Mouse (Mus musculus) forebrain, embryonic 10.5 days (tissue): ENCODE measurements around the gene Cfap221. TPM values are rescaled to one million over a fixed set of nuclear protein-coding genes. Genes with fewer than 3 reads are reported as not detected.

Source experiments
- DNase-seq: peaks from one replicate; pipeline ENCODE4 v3.0.0-alpha.2; 2017; ENCODE audit warnings: low spot score; ENCODE audit errors: extremely low spot score
- H3K27ac ChIP-seq: fragments of 300-500 bp; sonication (generic); 2 replicates; pipeline ENCODE4 v1.5.1; 2016; ENCODE audit warnings: mild to moderate bottlenecking
- H3K27me3 ChIP-seq: fragments of 300-500 bp; sonication (generic); 2 replicates; pipeline ENCODE4 v1.6.1; 2016; ENCODE audit warnings: mild to moderate bottlenecking; ENCODE audit not compliant: poor library complexity, severe bottlenecking
- H3K36me3 ChIP-seq: fragments of 300-500 bp; sonication (generic); replicated peaks from 2 replicates; pipeline ENCODE4 v1.6.1; 2016; ENCODE audit warnings: mild to moderate bottlenecking, moderate library complexity
- H3K4me1 ChIP-seq: fragments of 300-500 bp; sonication (generic); 2 replicates; pipeline ENCODE4 v1.6.1; 2016
- H3K4me3 ChIP-seq: fragments of 300-500 bp; sonication (generic); 2 replicates; pipeline ENCODE4 v1.5.1; 2016; ENCODE audit warnings: mild to moderate bottlenecking, moderate library complexity
- H3K9me3 ChIP-seq: fragments of 300-500 bp; sonication (generic); 2 replicates; pipeline ENCODE4 v1.6.1; 2016; ENCODE audit warnings: mild to moderate bottlenecking, moderate library complexity
- WGBS: fragments of 180-500 bp; shearing (Covaris S2); methylation state at CpG from one replicate; pipeline ENCODE4 v1.1.7; 2016; 5-methylcytosine and 5-hydroxymethylcytosine counted together
- polyA plus RNA-seq: library from polyadenylated mRNA; unstranded; fragments of >200 nt; fragmentation: Nextera tagmentation; extraction: Ambion mirVana; gene quantifications from 2 replicates; pipeline ENCODE4 v1.2.1, GENCODE M21; 2016

Gene Cfap221
- polyA plus RNA-seq, 1 experiment from 2014 or later: 0.16 TPM

- no peak for DNase-seq
- H3K27ac ChIP-seq: no peak overlapping the region
- H3K36me3 ChIP-seq: no peaks in the 10 kb centered on the region
- H3K27me3 ChIP-seq: 0 out of 2 replicates have a peak, but pooled peaks cover 4% of the 10 kb centered on the region
- no peak overlapping the region for H3K4me3 ChIP-seq
- peaks cover 10% of the 10 kb centered on the region; the same call in 1 of the 2 replicates for H3K4me1 ChIP-seq
- 78% methylated on average over 10 of the region's 10 CpGs for WGBS
- no peaks in the 10 kb centered on the region for H3K9me3 ChIP-seq
Observed at GRCm38 (mm10) chr1:120024331-120025049, 27.5 kb upstream of the Cfap221 start.

- Histone ChIP-seq H3K4me1 (peaks cover 25% of the 10 kb centered on the region), H3K27me3 (0 out of 2 replicates have a peak, but pooled peaks cover 4% of the 10 kb centered on the region), H3K4me3 (no peak overlapping the region), H3K36me3 (no peaks in the 10 kb centered on the region), H3K9me3 (no peaks in the 10 kb centered on the region), H3K27ac (no peak overlapping the region)
- DNase-seq: no peak
- WGBS: 95% methylated on average over 17 of the region's 17 CpGs
Observed at GRCm38 (mm10) chr1:120021951-120022350, 24.9 kb upstream of the Cfap221 start.

- WGBS: 78% methylated on average over 7 of the region's 7 CpGs
- no peak overlapping the region for H3K27ac ChIP-seq
- H3K9me3 ChIP-seq: no peaks in the 10 kb centered on the region
- H3K36me3 ChIP-seq: no peaks in the 10 kb centered on the region
- no peak for DNase-seq
- peaks cover 25% of the 10 kb centered on the region for H3K4me1 ChIP-seq
- H3K27me3 ChIP-seq: 0 out of 2 replicates have a peak, but pooled peaks cover 4% of the 10 kb centered on the region
- H3K4me3 ChIP-seq: no peak overlapping the region
Observed at GRCm38 (mm10) chr1:120020322-120020897, 23.4 kb upstream of the Cfap221 start.

- Histone ChIP-seq H3K27ac (no peak overlapping the region), H3K36me3 (no peaks in the 10 kb centered on the region), H3K9me3 (no peaks in the 10 kb centered on the region), H3K27me3 (0 out of 2 replicates have a peak, but pooled peaks cover 10% of the 10 kb centered on the region), H3K4me3 (no peak overlapping the region), H3K4me1 (peaks cover 19% of the 10 kb centered on the region)
- 95% methylated on average over 12 of the region's 12 CpGs for WGBS
- DNase-seq: no peak
Observed at GRCm38 (mm10) chr1:120019428-120019827, 22.4 kb upstream of the Cfap221 start.

- no peaks in the 10 kb centered on the region for H3K36me3 ChIP-seq
- 46% methylated on average over 3 of the region's 3 CpGs for WGBS
- no peak overlapping the region for H3K4me3 ChIP-seq
- H3K27ac ChIP-seq: no peak overlapping the region
- H3K27me3 ChIP-seq: 0 out of 2 replicates have a peak, but pooled peaks cover 10% of the 10 kb centered on the region
- H3K9me3 ChIP-seq: no peaks in the 10 kb centered on the region
- H3K4me1 ChIP-seq: peaks cover 15% of the 10 kb centered on the region
- DNase-seq: no peak
Observed at GRCm38 (mm10) chr1:120018900-120019299, 21.9 kb upstream of the Cfap221 start.

GRCm38 (mm10) chr1:120016240-120016639 lies 19.2 kb upstream of the Cfap221 start:
- no peak overlapping the region for H3K4me3 ChIP-seq
- H3K4me1 ChIP-seq: peaks cover 18% of the 10 kb centered on the region
- no peak overlapping the region for H3K27ac ChIP-seq
- WGBS: 77% methylated on average over 2 of the region's 2 CpGs
- H3K36me3 ChIP-seq: no peaks in the 10 kb centered on the region
- 0 out of 2 replicates have a peak, but pooled peaks cover 10% of the 10 kb centered on the region for H3K27me3 ChIP-seq
- no peak for DNase-seq
- no peaks in the 10 kb centered on the region for H3K9me3 ChIP-seq

GRCm38 (mm10) chr1:120013111-120013510 lies 16.1 kb upstream of the Cfap221 start:
- DNase-seq: peak; percentile 54
- peaks cover 30% of the 10 kb centered on the region for H3K27me3 ChIP-seq
- H3K4me1 ChIP-seq: peaks cover 7% of the 10 kb centered on the region

GRCm38 (mm10) chr1:120012638-120013037 lies 15.6 kb upstream of the Cfap221 start:
- Histone ChIP-seq H3K36me3 (no peaks in the 10 kb centered on the region), H3K9me3 (no peaks in the 10 kb centered on the region), H3K4me1 (peaks cover 11% of the 10 kb centered on the region), H3K27me3 (peaks cover 35% of the 10 kb centered on the region), H3K4me3 (no peak overlapping the region), H3K27ac (no peak overlapping the region)
- no peak for DNase-seq
- WGBS: 85% methylated on average over 12 of the region's 12 CpGs

More at GRCm38 (mm10) chr1:120013111-120013510, 16.1 kb upstream of the Cfap221 start:
- H3K27ac ChIP-seq: no peak overlapping the region
- H3K9me3 ChIP-seq: no peaks in the 10 kb centered on the region
- H3K4me3 ChIP-seq: no peak overlapping the region
- no peaks in the 10 kb centered on the region for H3K36me3 ChIP-seq

GRCm38 (mm10) chr1:120007851-120008588 lies 11.0 kb upstream of the Cfap221 start:
- no peaks in the 10 kb centered on the region for H3K36me3 ChIP-seq
- H3K4me3 ChIP-seq: peak overlapping the region; percentile 56
- no peaks in the 10 kb centered on the region for H3K9me3 ChIP-seq
- no peak for DNase-seq
- 0 out of 2 replicates have a peak overlapping the region, but pooled peaks have one; percentile 20 for H3K27ac ChIP-seq
- peaks cover 54% of the 10 kb centered on the region for H3K27me3 ChIP-seq
- 24% methylated on average over 11 of the region's 11 CpGs for WGBS
- peaks cover 21% of the 10 kb centered on the region for H3K4me1 ChIP-seq

- WGBS: 1% methylated on average over 39 of the region's 39 CpGs
- no peaks in the 10 kb centered on the region for H3K36me3 ChIP-seq
- peak within 1 kb of the TSS; percentile 56 for H3K4me3 ChIP-seq
- peaks cover 18% of the 10 kb centered on the region for H3K4me1 ChIP-seq
- H3K27ac ChIP-seq: peak within 1 kb of the TSS; percentile 73
- no peaks in the 10 kb centered on the region for H3K9me3 ChIP-seq
- DNase-seq: peak; percentile 52
- H3K27me3 ChIP-seq: peaks cover 54% of the 10 kb centered on the region
Observed at GRCm38 (mm10) chr1:120006844-120007790, 10.1 kb upstream of the Cfap221 start, which contains the start of gene Sctr. Gene Sctr (plus strand): TSS chr1:120006894.

GRCm38 (mm10) chr1:119997644-119998043 lies 610 bp upstream of the Cfap221 start:
- no peak overlapping the region for H3K27ac ChIP-seq
- H3K27me3 ChIP-seq: no peaks in the 10 kb centered on the region
- H3K9me3 ChIP-seq: no peaks in the 10 kb centered on the region
- no peak for DNase-seq
- WGBS: 36% methylated on average over 5 of the region's 5 CpGs
- H3K4me3 ChIP-seq: peak overlapping the region; percentile 57
- H3K4me1 ChIP-seq: peaks cover 13% of the 10 kb centered on the region
- H3K36me3 ChIP-seq: no peaks in the 10 kb centered on the region

GRCm38 (mm10) chr1:119986555-119986954 lies 10.5 kb downstream of the Cfap221 start:
- Histone ChIP-seq H3K4me3 (no peak overlapping the region), H3K27ac (no peak overlapping the region), H3K9me3 (no peaks in the 10 kb centered on the region; the same call in 1 of the 2 replicates), H3K4me1 (no peaks in the 10 kb centered on the region), H3K36me3 (no peaks in the 10 kb centered on the region), H3K27me3 (no peaks in the 10 kb centered on the region)
- WGBS: 90% methylated on average over 5 of the region's 5 CpGs
- no peak for DNase-seq
